In the genomic region with DNA sequence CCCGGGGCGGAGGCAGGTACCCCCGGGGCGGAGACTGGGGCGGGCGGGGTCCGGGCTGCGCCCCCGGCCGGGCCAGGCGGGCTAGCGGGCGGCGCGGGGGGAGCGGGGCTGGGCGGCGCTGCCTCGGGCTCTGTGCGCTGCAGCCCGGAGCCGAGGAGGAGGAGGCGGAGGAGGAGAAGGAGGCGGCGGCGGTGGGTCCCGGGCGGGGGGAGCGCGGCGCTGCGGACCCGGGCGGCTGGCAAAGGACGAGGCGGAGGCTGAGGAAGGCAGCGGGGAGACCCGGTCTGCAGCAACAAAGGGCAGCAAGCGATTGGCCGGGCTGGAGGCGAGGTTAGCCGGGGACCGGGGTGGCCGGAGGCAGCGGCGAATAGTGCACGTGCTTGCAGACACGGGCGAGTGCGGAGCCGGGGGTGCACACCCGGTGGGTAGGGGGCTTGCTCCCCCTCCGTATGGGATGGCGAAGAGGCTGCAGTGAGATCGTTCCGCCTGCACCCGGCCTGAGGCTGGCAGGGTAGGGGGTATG, we compare ENCODE assay signal across 8 mouse cellular contexts. TPM values are rescaled to one million over a fixed set of nuclear protein-coding genes. Genes with fewer than 3 reads are reported as not detected.
DNase-seq lines count a peak whose midpoint lies in the region; ATAC-seq and TF ChIP-seq lines count a peak whose summit lies in the region.

No protein-coding gene starts in this region.

- peak overlapping the region; percentile 73 for H3K4me2 ChIP-seq in embryonic facial prominence, embryonic 14.5 days (ENCODE audit: low read depth, low read length)

- intact Hi-C loops in heart, postnatal 14 days (cut with DNase I): loop anchor here (5.0 to 10.0 kb wide), 4 partner anchors 108 to 362 kb away; no protein-coding TSS in a partner anchor
- intact Hi-C loops in left cerebral cortex, postnatal 10 days (cut with DNase I): loop anchor here (5.0 to 10.0 kb wide), 3 partner anchors 113 to 365 kb away; no protein-coding TSS in a partner anchor

- peak; percentile 48 for DNase-seq in G1E (ENCODE audit: low spot score)
- DNase-seq in embryonic facial prominence, embryonic 14.5 days (ENCODE audit: low spot score): peak; percentile 81
- peak; percentile 76 to 80 for DNase-seq in heart, postnatal 14 days
- DNase-seq in left cerebral cortex, postnatal 10 days (ENCODE audit: extremely low spot score in 1 of 2, low spot score in 2 of 2): peak; percentile 62 to 87
- peak; percentile 79 to 85 for DNase-seq in lung, postnatal 4 days
- peak; percentile 72 for DNase-seq in right cerebral cortex, postnatal 25 days

- H3K27ac ChIP-seq in embryonic facial prominence, embryonic 14.5 days (replicated peaks; ENCODE audit: low read depth, low read length): peak overlapping the region; percentile 98

- WGBS in embryonic facial prominence, embryonic 14.5 days: 1% methylated on average over 21 of the region's 57 CpGs

- TF ChIP-seq CTCF in C2C12 (IDR thresholded peaks at IDR 0.05; ENCODE audit: control insufficient read depth, insufficient read depth, insufficient read length): no peak
- no peak for TF ChIP-seq CTCF in G1E (IDR thresholded peaks at IDR 0.05; ENCODE audit: low read depth, low read length)

- H3K79me2 ChIP-seq in C2C12 (ENCODE audit: control insufficient read depth, insufficient read depth): peaks cover 13% of the 10 kb centered on the region

- H3K79me3 ChIP-seq in C2C12 (ENCODE audit: low read depth): no peaks in the 10 kb centered on the region

- H3K4me3 ChIP-seq in C2C12 (ENCODE audit: insufficient read depth, poor library complexity, severe bottlenecking) (peak overlapping the region; percentile 83), G1E (ENCODE audit: low read depth, low read length) (peak overlapping the region; percentile 99)
- peak overlapping the region; percentile 84 for H3K4me3 ChIP-seq in embryonic facial prominence, embryonic 14.5 days (ENCODE audit: low read depth, low read length)

- H3K9me3 ChIP-seq in G1E (replicated peaks): no peaks in the 10 kb centered on the region
- H3K9me3 ChIP-seq in embryonic facial prominence, embryonic 14.5 days (ENCODE audit: control insufficient read depth, low read length): no peaks in the 10 kb centered on the region

- H3ac ChIP-seq in C2C12 (ENCODE audit: control insufficient read depth, insufficient read length, low read depth): peak overlapping the region; percentile 99

- H3K9ac ChIP-seq in embryonic facial prominence, embryonic 14.5 days (ENCODE audit: low read depth, low read length): peak overlapping the region; percentile 95

- H3K36me3 ChIP-seq in C2C12 (ENCODE audit: control insufficient read depth, insufficient read depth) (no peaks in the 10 kb centered on the region), G1E (replicated peaks) (peaks cover 10% of the 10 kb centered on the region)
- no peaks in the 10 kb centered on the region for H3K36me3 ChIP-seq in embryonic facial prominence, embryonic 14.5 days (ENCODE audit: control insufficient read depth, insufficient read depth, low read length)

- H3K27me3 ChIP-seq in C2C12 (ENCODE audit: control insufficient read depth, insufficient read depth, insufficient read length): no peaks in the 10 kb centered on the region
- H3K27me3 ChIP-seq in G1E (ENCODE audit: insufficient read depth, low read length): peaks cover 9% of the 10 kb centered on the region
- no peaks in the 10 kb centered on the region for H3K27me3 ChIP-seq in embryonic facial prominence, embryonic 14.5 days (replicated peaks; ENCODE audit: control insufficient read depth, insufficient read depth, low read length)

- ATAC-seq in G1E (ENCODE audit: extremely low read depth, insufficient number of reproducible peaks, low FRiP score, poor library complexity, severe bottlenecking): no peak
- ATAC-seq in embryonic facial prominence, embryonic 14.5 days (ENCODE audit: low read depth): peak; percentile 7
- no peak for ATAC-seq in activated CD4-positive, CD25-positive, alpha-beta regulatory T cell, adult 4 months

- H3K4me1 ChIP-seq in G1E (ENCODE audit: insufficient read depth, low read depth, low read length): peaks cover 70% of the 10 kb centered on the region
- H3K4me1 ChIP-seq in embryonic facial prominence, embryonic 14.5 days (ENCODE audit: control insufficient read depth, insufficient read depth, low read length): peaks cover 14% of the 10 kb centered on the region

TF ChIP-seq in C2C12, 6 proteins besides CTCF, POLR2A, EP300 and RAD21:
- no peak for TF ChIP-seq USF1 (IDR thresholded peaks at IDR 0.05; ENCODE audit: low read depth)
- TF ChIP-seq MAX (IDR thresholded peaks at IDR 0.05): no peak
- TF ChIP-seq CEBPB (IDR thresholded peaks at IDR 0.05; ENCODE audit: low read depth): no peak
- TF ChIP-seq MYOD1 (IDR thresholded peaks at IDR 0.05; ENCODE audit: control insufficient read depth, insufficient read length, low read depth): no peak
- no peak for TF ChIP-seq MYOG (IDR thresholded peaks at IDR 0.05; ENCODE audit: control insufficient read depth, extremely low read depth, insufficient read length)
- no peak for TF ChIP-seq FOSL1 (IDR thresholded peaks at IDR 0.05; ENCODE audit: insufficient read depth, low read length, poor library complexity, severe bottlenecking)

RNA-seq across cellular contexts. Expression of gene Kat6b, which starts 18.5 kb away (rescaled TPM):
- polyA plus RNA-seq in C2C12 (2012; fragmentation: generic; extraction: Trizol) (2.7 TPM), G1E (2012) (2.8 and 4.1 TPM in 2 replicates)
- total RNA-seq in G1E (2014; fragmentation: Nextera tagmentation) (30.1 and 56.7 TPM in 2 replicates), G1E (2017) (14.6 and 17.8 TPM in 2 replicates)
- 18.0 and 20.9 TPM in 2 replicates for polyA plus RNA-seq in embryonic facial prominence, embryonic 14.5 days (2014; fragmentation: Nextera tagmentation; extraction: Ambion mirVana)
- total RNA-seq in heart, postnatal 14 days (2021): 10 to 100 TPM; 33.5 to 38.4 TPM
- 10 to 100 TPM; 63.8 to 65.1 TPM for total RNA-seq in left cerebral cortex, postnatal 10 days (2021)
- 1 to 10 TPM; 8.2 to 9.6 TPM for polyA plus RNA-seq in activated CD4-positive, CD25-positive, alpha-beta regulatory T cell, adult 4 months (2017; shearing (Covaris generic))
